Mouse (Mus musculus): ENCODE results near the gene Cfhr2. TPM values are rescaled to one million over a fixed set of nuclear protein-coding genes. Genes with fewer than 3 reads are reported as not detected.
"Not testable (repeated sequence)": the region's sequence is repeated elsewhere in the genome, so short reads cannot be mapped to it uniquely, and the experiment has no call there.

Gene Cfhr2
- not detected in 2 replicates for total RNA-seq (2015)
- not detected in 2 replicates for total RNA-seq (2017)

GRCm38 (mm10) chr1:139858548-139858947 lies at the start of gene Cfhr2:
Gene Cfhr2 (minus strand): TSS chr1:139858702.
- ATAC-seq (replicated peaks; ENCODE audit: poor library complexity): no peak

- ATAC-seq (replicated peaks; ENCODE audit: poor library complexity): no peak
Measured at GRCm38 (mm10) chr1:139863751-139864150, 5.2 kb upstream of the Cfhr2 start.

GRCm38 (mm10) chr1:139860176-139860575 lies 1.7 kb upstream of the Cfhr2 start:
- ATAC-seq (replicated peaks; ENCODE audit: poor library complexity): no peak

GRCm38 (mm10) chr1:139839699-139840098 lies 18.8 kb downstream of the Cfhr2 start:
- ATAC-seq (replicated peaks; ENCODE audit: poor library complexity): no peak

GRCm38 (mm10) chr1:139839290-139839689 lies 19.2 kb downstream of the Cfhr2 start:
- ATAC-seq (replicated peaks; ENCODE audit: poor library complexity): no peak

GRCm38 (mm10) chr1:139808594-139808993 lies 49.9 kb downstream of the Cfhr2 start:
- ATAC-seq (replicated peaks; ENCODE audit: poor library complexity): no peak

- ATAC-seq (replicated peaks; ENCODE audit: poor library complexity): no peak
Measured at GRCm38 (mm10) chr1:139781143-139781542, 77.4 kb downstream of the Cfhr2 start, which contains the start of gene Gm4788. Gene Gm4788 (minus strand): TSS chr1:139781243.

- not testable (repeated sequence) for ATAC-seq (replicated peaks; ENCODE audit: poor library complexity)
Measured at GRCm38 (mm10) chr1:139769913-139770312, 88.6 kb downstream of the Cfhr2 start.

Other genes with a start within 250 kb of the Cfhr2 start
- not detected in 2 replicates for gene Gm4788, start 77.5 kb downstream of the Cfhr2 start, total RNA-seq (2015)
- not detected in 2 replicates for gene Gm4788, start 77.5 kb downstream of the Cfhr2 start, total RNA-seq (2017)